Mouse (Mus musculus) ES-Bruce4 (cell line): ENCODE results near the gene Upk1b.

ENCODE experiments used
- CTCF ChIP-seq: IDR thresholded peaks from one replicate; pipeline ENCODE4 v1.8.1; 2011; ENCODE audit warnings: low read depth, low read length
- EP300 ChIP-seq: IDR thresholded peaks from 2 replicates; pipeline ENCODE4 v1.6.1; 2011; ENCODE audit warnings: low read depth, low read length; ENCODE audit not compliant: insufficient read depth
- POLR2A ChIP-seq: IDR thresholded peaks from one replicate; pipeline ENCODE4 v1.8.1; 2011; ENCODE audit warnings: low read length; ENCODE audit not compliant: insufficient read depth

- TF ChIP-seq EP300 = no peak
- TF ChIP-seq POLR2A = no peak
- TF ChIP-seq CTCF = no peak
Measured at GRCm38 (mm10) chr16:38768386-38768785, 31.7 kb downstream of the Upk1b start.
